Mouse (Mus musculus) testis, adult 2 months (tissue): ENCODE data around the gene Dennd1b. TPM values are rescaled to one million over a fixed set of nuclear protein-coding genes. Genes with fewer than 3 reads are reported as not detected.

ENCODE experiments used
- H3K27ac ChIP-seq: fragments of 200-500 bp; 2 replicates; pipeline ENCODE4 v1.5.1; 2012; ENCODE audit warnings: low read depth, low read length; ENCODE audit not compliant: control insufficient read depth, insufficient read depth
- H3K27me3 ChIP-seq: fragments of 200-500 bp; 2 replicates; pipeline ENCODE4 v1.6.1; 2012; ENCODE audit warnings: mild to moderate bottlenecking, low read length, moderate library complexity; ENCODE audit not compliant: control insufficient read depth, insufficient read depth
- H3K36me3 ChIP-seq: fragments of 200-500 bp; 2 replicates; pipeline ENCODE4 v1.6.1; 2012; ENCODE audit warnings: mild to moderate bottlenecking, low read length; ENCODE audit not compliant: control insufficient read depth, insufficient read depth
- H3K4me1 ChIP-seq: fragments of 200-500 bp; 2 replicates; pipeline ENCODE4 v1.6.1; 2012; ENCODE audit warnings: low read length; ENCODE audit not compliant: control insufficient read depth, insufficient read depth
- H3K4me3 ChIP-seq: fragments of 200-500 bp; 2 replicates; pipeline ENCODE4 v1.5.1; 2012; ENCODE audit warnings: low read depth, mild to moderate bottlenecking, low read length, moderate library complexity, mixed read lengths; ENCODE audit not compliant: control insufficient read depth
- CTCF ChIP-seq: fragments of 200-500 bp; IDR thresholded peaks from 2 replicates; pipeline ENCODE4 v1.5.1; 2012; ENCODE audit warnings: low read depth, mild to moderate bottlenecking, inconsistent platforms, low read length, moderate library complexity; ENCODE audit not compliant: control insufficient read depth, insufficient read depth, insufficient replicate concordance
- POLR2A ChIP-seq: fragments of 200-500 bp; IDR thresholded peaks from 2 replicates; pipeline ENCODE4 v1.6.1; 2012; ENCODE audit warnings: low read depth, mild to moderate bottlenecking, inconsistent platforms, low read length, moderate library complexity; ENCODE audit not compliant: control insufficient read depth
- polyA plus RNA-seq: library from polyadenylated mRNA; depleted of rRNA; stranded (reverse); fragments of >200 nt; gene quantifications from 2 replicates; pipeline ENCODE4 v1.2.3, GENCODE M21; 2012

Gene Dennd1b
- polyA plus RNA-seq, 1 experiment, result 5.8 TPM

GRCm38 (mm10) chr1:138992384-138993138, 29.3 kb downstream of the Dennd1b start:
- Histone ChIP-seq H3K4me3 (no peak overlapping the region), H3K36me3 (no peaks in the 10 kb centered on the region), H3K27me3 (no peaks in the 10 kb centered on the region), H3K27ac (no peak overlapping the region; the same call in 1 of the 2 replicates), H3K4me1 (no peaks in the 10 kb centered on the region)
- TF ChIP-seq POLR2A (no peak), CTCF (no peak)

DNA sequence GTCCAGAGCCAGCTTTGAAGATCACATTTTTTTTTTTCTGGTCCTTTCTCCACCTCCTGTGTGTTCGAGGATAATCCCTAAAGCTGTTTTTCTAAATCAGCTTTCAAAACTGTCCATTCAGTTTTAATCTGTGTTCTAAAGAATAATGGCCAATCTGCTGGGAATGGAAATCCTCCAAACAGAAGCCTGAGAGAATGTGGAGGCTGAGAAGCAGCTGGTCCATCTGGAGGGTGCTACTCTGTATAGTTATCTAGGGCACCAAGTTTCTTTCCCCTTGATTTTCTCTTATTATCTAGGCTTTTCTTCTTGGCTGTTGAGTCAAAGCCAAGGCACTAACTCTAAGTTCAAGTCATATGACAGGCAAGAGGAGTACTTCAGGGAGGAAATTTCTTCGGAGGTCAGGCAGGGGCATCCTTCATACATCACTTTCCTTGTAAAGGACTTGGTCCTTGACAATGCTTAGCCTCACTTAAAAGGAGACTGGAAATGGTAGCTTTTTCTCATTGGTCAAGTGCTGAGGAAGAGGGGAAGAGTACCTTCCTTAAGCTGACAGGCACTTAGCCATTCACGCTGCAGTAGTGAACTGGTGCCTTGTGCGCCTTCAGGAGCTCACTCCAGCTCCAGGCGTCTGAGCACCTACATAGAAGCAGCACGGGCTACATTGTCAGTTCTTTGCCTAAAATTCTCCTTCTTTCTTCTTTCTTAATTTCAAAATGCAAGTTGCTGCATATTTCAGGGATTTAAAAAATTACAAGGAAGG, 32.6 kb downstream of the Dennd1b start:
- H3K4me3 ChIP-seq, result peak overlapping the region; percentile 10
- no peak for TF ChIP-seq POLR2A
- TF ChIP-seq CTCF, result no peak
- no peaks in the 10 kb centered on the region for H3K4me1 ChIP-seq
- no peaks in the 10 kb centered on the region for H3K27me3 ChIP-seq
- no peaks in the 10 kb centered on the region for H3K36me3 ChIP-seq
- H3K27ac ChIP-seq, result no peak overlapping the region

GRCm38 (mm10) chr1:138996663-138997062, 33.4 kb downstream of the Dennd1b start:
- H3K36me3 ChIP-seq, result no peaks in the 10 kb centered on the region
- TF ChIP-seq POLR2A, result peak; percentile 53; the same call in 1 of the 2 replicates
- TF ChIP-seq CTCF, result no peak
- no peak overlapping the region for H3K27ac ChIP-seq
- no peaks in the 10 kb centered on the region for H3K4me1 ChIP-seq
- peak overlapping the region; percentile 10; the same call in 1 of the 2 replicates for H3K4me3 ChIP-seq
- H3K27me3 ChIP-seq, result no peaks in the 10 kb centered on the region

DNA sequence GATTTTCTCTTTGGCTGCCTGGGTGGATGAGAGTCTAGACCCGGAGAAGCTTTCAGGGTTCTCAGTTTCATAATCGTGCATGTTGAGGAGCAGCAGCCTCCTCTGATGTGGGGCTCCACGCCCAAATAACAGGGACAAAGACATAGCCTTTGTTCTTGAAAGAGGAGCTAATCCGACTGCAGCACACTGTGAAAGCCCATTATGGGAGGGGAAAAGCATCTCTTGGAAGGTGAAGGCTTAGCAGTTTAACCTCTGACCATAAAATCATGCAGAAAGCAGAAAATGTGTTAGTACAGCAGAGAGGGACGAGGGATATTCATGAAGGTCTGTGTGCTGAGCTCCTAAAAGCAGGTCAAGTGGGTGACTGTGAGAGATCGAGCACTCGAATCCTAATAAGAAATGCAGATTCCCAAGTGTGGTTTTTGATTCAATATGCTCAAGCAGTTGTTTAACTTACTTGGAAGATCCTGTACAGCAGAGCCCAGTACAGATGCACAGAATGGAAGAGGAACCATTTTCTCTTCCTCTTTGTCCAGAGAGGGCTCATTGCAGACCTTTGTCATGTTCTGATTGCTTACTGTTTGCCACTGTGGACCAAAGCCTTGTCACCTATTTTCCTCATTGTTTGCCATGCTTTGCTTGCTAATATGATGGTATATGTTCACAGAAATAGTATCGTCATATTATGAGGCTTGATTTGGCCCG, 37.6 kb downstream of the Dennd1b start:
- H3K27ac ChIP-seq, result no peak overlapping the region
- TF ChIP-seq CTCF, result no peak
- TF ChIP-seq POLR2A, result no peak
- H3K27me3 ChIP-seq, result no peaks in the 10 kb centered on the region
- no peaks in the 10 kb centered on the region for H3K4me1 ChIP-seq
- H3K36me3 ChIP-seq, result no peaks in the 10 kb centered on the region
- no peak overlapping the region for H3K4me3 ChIP-seq

GRCm38 (mm10) chr1:139003503-139003902, 40.3 kb downstream of the Dennd1b start:
- Histone ChIP-seq H3K4me1 (no peaks in the 10 kb centered on the region), H3K4me3 (no peak overlapping the region), H3K36me3 (no peaks in the 10 kb centered on the region), H3K27ac (no peak overlapping the region), H3K27me3 (no peaks in the 10 kb centered on the region)
- TF ChIP-seq CTCF, result no peak
- no peak for TF ChIP-seq POLR2A

- H3K4me3 ChIP-seq, result no peak overlapping the region
- H3K4me1 ChIP-seq, result no peaks in the 10 kb centered on the region
- H3K27ac ChIP-seq, result no peak overlapping the region
- TF ChIP-seq POLR2A, result no peak
- no peak for TF ChIP-seq CTCF
- no peaks in the 10 kb centered on the region for H3K36me3 ChIP-seq
- no peaks in the 10 kb centered on the region for H3K27me3 ChIP-seq
Observed at GRCm38 (mm10) chr1:139006000-139006399, 42.8 kb downstream of the Dennd1b start.

DNA sequence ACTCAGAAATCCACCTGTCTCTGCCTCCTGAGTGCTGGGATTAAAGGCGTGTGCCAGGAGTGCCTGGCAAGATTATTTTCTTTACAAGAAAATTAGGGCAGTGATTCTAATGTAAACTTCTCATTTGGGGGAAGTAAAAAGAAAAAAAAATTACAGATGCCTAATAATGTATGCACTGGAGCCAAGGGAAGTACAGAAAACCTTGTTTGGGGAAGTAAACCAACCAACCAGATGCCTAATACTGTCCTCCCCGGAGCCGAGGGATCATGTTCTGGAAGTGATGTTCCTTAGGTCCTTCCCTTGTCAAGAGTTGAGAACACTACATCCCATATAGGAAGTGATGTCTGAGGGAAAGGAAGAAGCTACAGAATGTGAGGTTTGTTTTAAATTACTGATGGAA, 44.2 kb downstream of the Dennd1b start:
- Histone ChIP-seq H3K4me1 (no peaks in the 10 kb centered on the region), H3K27ac (no peak overlapping the region), H3K36me3 (no peaks in the 10 kb centered on the region), H3K4me3 (no peak overlapping the region), H3K27me3 (no peaks in the 10 kb centered on the region)
- TF ChIP-seq POLR2A, result no peak
- no peak for TF ChIP-seq CTCF
